Mouse (Mus musculus): ENCODE results near the gene Psmd14. TPM values are rescaled to one million over a fixed set of nuclear protein-coding genes. Genes with fewer than 3 reads are reported as not detected.
A peak's percentile ranks its signal among the peaks of the same experiment; 100 is the strongest.

Psmd14 gene
- polyA plus RNA-seq, 1 experiment from 2014 or later: 183 TPM

DNA sequence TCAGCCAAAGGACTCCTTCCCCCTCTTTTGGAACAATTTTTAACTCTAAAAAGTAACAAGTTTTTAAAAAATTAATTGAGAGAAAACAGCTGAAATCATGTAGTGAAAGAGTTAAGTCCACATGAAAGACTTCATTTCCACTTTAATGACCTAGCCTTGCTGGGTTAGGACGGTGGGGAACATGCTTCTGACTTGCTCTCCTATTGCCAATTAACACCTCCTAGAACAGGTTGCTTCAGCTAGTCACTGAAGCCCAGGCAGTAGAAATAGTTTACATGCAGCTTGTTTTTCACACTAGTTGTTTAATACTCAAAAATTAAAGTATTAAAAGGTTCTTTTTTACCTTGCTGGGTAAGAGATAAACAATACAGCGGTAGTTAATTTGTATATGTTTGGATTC lies 39.8 kb downstream of the Psmd14 start:
- H3K4me2 ChIP-seq (ENCODE audit: low read length): no peak overlapping the region
- H3K27me3 ChIP-seq (replicated peaks; ENCODE audit: control insufficient read depth, insufficient read depth, low read length): no peaks in the 10 kb centered on the region
- no peak overlapping the region for H3K4me3 ChIP-seq (ENCODE audit: low read length)
- H3K9me3 ChIP-seq (ENCODE audit: control insufficient read depth, low read length): no peaks in the 10 kb centered on the region
- H3K4me1 ChIP-seq (ENCODE audit: control insufficient read depth, insufficient read depth, low read depth, low read length): no peaks in the 10 kb centered on the region
- WGBS: 51% methylated on average over 2 of the region's 2 CpGs
- H3K9ac ChIP-seq (ENCODE audit: low read depth, low read length): no peak overlapping the region
- H3K27ac ChIP-seq (ENCODE audit: low read depth, low read length): no peak overlapping the region
- ATAC-seq: no peak
- H3K36me3 ChIP-seq (ENCODE audit: control insufficient read depth, insufficient read depth, low read length): no peaks in the 10 kb centered on the region

GRCm38 (mm10) chr2:61752362-61752761 lies 40.9 kb downstream of the Psmd14 start:
- H3K4me3 ChIP-seq (ENCODE audit: low read length): no peak overlapping the region
- no peak for ATAC-seq
- no peaks in the 10 kb centered on the region for H3K27me3 ChIP-seq (replicated peaks; ENCODE audit: control insufficient read depth, insufficient read depth, low read length)

GRCm38 (mm10) chr2:61754989-61755388 lies 43.5 kb downstream of the Psmd14 start:
- no peak for ATAC-seq
- no peak overlapping the region for H3K4me2 ChIP-seq (ENCODE audit: low read length)
- no peaks in the 10 kb centered on the region for H3K36me3 ChIP-seq (ENCODE audit: control insufficient read depth, insufficient read depth, low read length)
- no peaks in the 10 kb centered on the region for H3K4me1 ChIP-seq (ENCODE audit: control insufficient read depth, insufficient read depth, low read depth, low read length)
- H3K27me3 ChIP-seq (replicated peaks; ENCODE audit: control insufficient read depth, insufficient read depth, low read length): no peaks in the 10 kb centered on the region
- no peak overlapping the region for H3K4me3 ChIP-seq (ENCODE audit: low read length)
- no peak overlapping the region for H3K9ac ChIP-seq (ENCODE audit: low read depth, low read length)
- H3K9me3 ChIP-seq (ENCODE audit: control insufficient read depth, low read length): no peaks in the 10 kb centered on the region
- H3K27ac ChIP-seq (ENCODE audit: low read depth, low read length): no peak overlapping the region

More at GRCm38 (mm10) chr2:61752362-61752761, 40.9 kb downstream of the Psmd14 start:
- Histone ChIP-seq H3K4me1 (ENCODE audit: control insufficient read depth, insufficient read depth, low read depth, low read length) (no peaks in the 10 kb centered on the region), H3K27ac (ENCODE audit: low read depth, low read length) (no peak overlapping the region), H3K9ac (ENCODE audit: low read depth, low read length) (no peak overlapping the region), H3K9me3 (ENCODE audit: control insufficient read depth, low read length) (no peaks in the 10 kb centered on the region), H3K4me2 (ENCODE audit: low read length) (no peak overlapping the region), H3K36me3 (ENCODE audit: control insufficient read depth, insufficient read depth, low read length) (no peaks in the 10 kb centered on the region)

- Histone ChIP-seq H3K9ac (ENCODE audit: low read depth, low read length) (no peak overlapping the region), H3K27ac (ENCODE audit: low read depth, low read length) (no peak overlapping the region), H3K4me2 (ENCODE audit: low read length) (no peak overlapping the region), H3K36me3 (ENCODE audit: control insufficient read depth, insufficient read depth, low read length) (no peaks in the 10 kb centered on the region), H3K4me1 (ENCODE audit: control insufficient read depth, insufficient read depth, low read depth, low read length) (no peaks in the 10 kb centered on the region), H3K4me3 (ENCODE audit: low read length) (no peak overlapping the region), H3K9me3 (ENCODE audit: control insufficient read depth, low read length) (no peaks in the 10 kb centered on the region), H3K27me3 (replicated peaks; ENCODE audit: control insufficient read depth, insufficient read depth, low read length) (no peaks in the 10 kb centered on the region)
- ATAC-seq: peak; percentile 14; the same call in 1 of the 2 replicates
- WGBS: 91% methylated on average over 5 of the region's 5 CpGs
These were observed 47.9 kb downstream of the Psmd14 start for GRCm38 (mm10) chr2:61759234-61759855.

GRCm38 (mm10) chr2:61760044-61760443 lies 48.5 kb downstream of the Psmd14 start:
- no peak overlapping the region for H3K9ac ChIP-seq (ENCODE audit: low read depth, low read length)
- WGBS: 88% methylated on average over 3 of the region's 3 CpGs
- no peaks in the 10 kb centered on the region for H3K4me1 ChIP-seq (ENCODE audit: control insufficient read depth, insufficient read depth, low read depth, low read length)
- H3K27me3 ChIP-seq (replicated peaks; ENCODE audit: control insufficient read depth, insufficient read depth, low read length): no peaks in the 10 kb centered on the region
- no peak for ATAC-seq
- H3K4me3 ChIP-seq (ENCODE audit: low read length): no peak overlapping the region
- H3K27ac ChIP-seq (ENCODE audit: low read depth, low read length): no peak overlapping the region
- no peak overlapping the region for H3K4me2 ChIP-seq (ENCODE audit: low read length)
- H3K36me3 ChIP-seq (ENCODE audit: control insufficient read depth, insufficient read depth, low read length): no peaks in the 10 kb centered on the region
- H3K9me3 ChIP-seq (ENCODE audit: control insufficient read depth, low read length): no peaks in the 10 kb centered on the region

- H3K4me3 ChIP-seq (ENCODE audit: low read length): no peak overlapping the region
- WGBS: 83% methylated on average over 6 of the region's 6 CpGs
- ATAC-seq: no peak
- no peaks in the 10 kb centered on the region for H3K36me3 ChIP-seq (ENCODE audit: control insufficient read depth, insufficient read depth, low read length)
- no peaks in the 10 kb centered on the region for H3K4me1 ChIP-seq (ENCODE audit: control insufficient read depth, insufficient read depth, low read depth, low read length)
- H3K9ac ChIP-seq (ENCODE audit: low read depth, low read length): no peak overlapping the region
- H3K9me3 ChIP-seq (ENCODE audit: control insufficient read depth, low read length): no peaks in the 10 kb centered on the region
- no peaks in the 10 kb centered on the region for H3K27me3 ChIP-seq (replicated peaks; ENCODE audit: control insufficient read depth, insufficient read depth, low read length)
- H3K4me2 ChIP-seq (ENCODE audit: low read length): no peak overlapping the region
- H3K27ac ChIP-seq (ENCODE audit: low read depth, low read length): no peak overlapping the region
These were observed 53.1 kb downstream of the Psmd14 start for GRCm38 (mm10) chr2:61764470-61765105.

DNA sequence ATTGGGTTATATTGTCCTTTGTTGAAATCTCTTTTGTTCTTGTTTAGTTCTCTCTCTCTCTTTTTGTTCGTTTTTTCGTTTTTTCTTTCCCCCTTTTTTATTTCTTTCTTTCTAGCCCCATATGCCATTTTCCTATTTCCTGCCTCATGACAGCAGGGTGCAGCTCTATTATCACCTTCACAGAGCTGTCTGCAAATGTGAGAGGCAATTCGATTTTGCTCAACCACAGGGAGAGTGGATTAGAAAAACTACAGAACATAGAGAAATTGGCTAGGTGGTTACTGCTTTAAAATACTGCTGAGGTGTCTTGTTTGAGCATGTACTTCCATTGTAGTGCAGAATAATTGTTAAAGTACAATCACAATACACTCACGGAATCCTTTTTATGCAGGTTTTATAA lies 54.0 kb downstream of the Psmd14 start:
- Histone ChIP-seq H3K4me1 (ENCODE audit: control insufficient read depth, insufficient read depth, low read depth, low read length) (no peaks in the 10 kb centered on the region), H3K27me3 (replicated peaks; ENCODE audit: control insufficient read depth, insufficient read depth, low read length) (no peaks in the 10 kb centered on the region), H3K9me3 (ENCODE audit: control insufficient read depth, low read length) (no peaks in the 10 kb centered on the region), H3K9ac (ENCODE audit: low read depth, low read length) (no peak overlapping the region), H3K4me2 (ENCODE audit: low read length) (no peak overlapping the region), H3K27ac (ENCODE audit: low read depth, low read length) (no peak overlapping the region), H3K36me3 (ENCODE audit: control insufficient read depth, insufficient read depth, low read length) (no peaks in the 10 kb centered on the region), H3K4me3 (ENCODE audit: low read length) (no peak overlapping the region)
- ATAC-seq: no peak
- 50% methylated on average over 4 of the region's 4 CpGs for WGBS

DNA sequence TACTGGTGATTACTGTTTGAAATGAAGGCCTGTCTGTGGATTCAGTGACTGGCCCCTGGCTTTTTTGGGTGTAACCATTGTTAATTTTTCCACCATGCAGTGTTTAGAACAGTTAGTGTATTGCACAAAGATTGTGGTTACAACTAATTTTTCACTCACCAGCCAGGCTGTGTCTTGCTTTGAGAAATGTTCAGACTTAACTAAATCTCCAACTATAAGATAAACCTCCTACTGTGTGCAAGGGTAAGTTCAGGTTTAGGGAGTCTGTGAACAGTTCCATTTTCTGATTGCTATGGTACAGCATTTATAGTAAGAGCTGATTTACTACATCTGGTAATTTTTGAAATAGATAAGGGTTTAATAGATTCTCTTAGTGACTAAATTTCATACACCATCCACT lies 69.3 kb downstream of the Psmd14 start:
- Histone ChIP-seq H3K27ac (ENCODE audit: low read depth, low read length) (no peak overlapping the region), H3K27me3 (replicated peaks; ENCODE audit: control insufficient read depth, insufficient read depth, low read length) (no peaks in the 10 kb centered on the region), H3K9ac (ENCODE audit: low read depth, low read length) (no peak overlapping the region), H3K4me2 (ENCODE audit: low read length) (no peak overlapping the region), H3K9me3 (ENCODE audit: control insufficient read depth, low read length) (no peaks in the 10 kb centered on the region), H3K4me1 (ENCODE audit: control insufficient read depth, insufficient read depth, low read depth, low read length) (no peaks in the 10 kb centered on the region), H3K4me3 (ENCODE audit: low read length) (no peak overlapping the region), H3K36me3 (ENCODE audit: control insufficient read depth, insufficient read depth, low read length) (peaks cover 8% of the 10 kb centered on the region; the same call in 1 of the 2 replicates)
- ATAC-seq: no peak

- Histone ChIP-seq H3K4me3 (ENCODE audit: low read length) (no peak overlapping the region), H3K4me2 (ENCODE audit: low read length) (no peak overlapping the region), H3K9ac (ENCODE audit: low read depth, low read length) (no peak overlapping the region), H3K27me3 (replicated peaks; ENCODE audit: control insufficient read depth, insufficient read depth, low read length) (no peaks in the 10 kb centered on the region), H3K36me3 (ENCODE audit: control insufficient read depth, insufficient read depth, low read length) (no peaks in the 10 kb centered on the region), H3K4me1 (ENCODE audit: control insufficient read depth, insufficient read depth, low read depth, low read length) (no peaks in the 10 kb centered on the region), H3K27ac (ENCODE audit: low read depth, low read length) (no peak overlapping the region), H3K9me3 (ENCODE audit: control insufficient read depth, low read length) (no peaks in the 10 kb centered on the region)
- no peak for ATAC-seq
- WGBS: 74% methylated on average over 5 of the region's 5 CpGs
These were observed 83.5 kb downstream of the Psmd14 start for GRCm38 (mm10) chr2:61794960-61795359.
